Mouse (Mus musculus): ENCODE measurements around the gene Sema4b. TPM values are rescaled to one million over a fixed set of nuclear protein-coding genes. Genes with fewer than 3 reads are reported as not detected.

The Sema4b gene
- polyA plus RNA-seq, 1 experiment = 19.8 TPM

DNA sequence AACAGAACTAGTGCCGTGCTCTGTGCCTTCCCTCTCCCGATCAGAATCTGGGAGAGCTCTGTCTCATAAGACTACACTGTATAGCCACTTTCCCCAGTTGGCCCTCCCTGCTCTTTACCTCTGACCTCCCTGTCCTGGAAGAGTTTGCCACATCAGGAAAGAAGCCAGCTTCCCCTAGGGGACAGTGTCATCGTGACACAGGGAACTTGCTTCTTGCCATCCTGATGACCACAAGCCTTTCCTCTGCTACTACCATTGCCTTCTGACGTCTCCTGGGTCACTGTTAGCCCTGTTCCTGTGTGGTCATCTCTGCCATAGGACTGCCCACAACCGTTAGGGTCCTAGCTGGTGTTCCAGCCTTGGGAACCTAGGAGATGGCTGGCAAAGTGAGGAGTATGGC lies 16.3 kb downstream of the Sema4b start:
- Histone ChIP-seq H3K79me2 (ENCODE audit: control insufficient read depth, insufficient read depth) (peaks cover 96% of the 10 kb centered on the region), H3K4me3 (ENCODE audit: insufficient read depth, poor library complexity, severe bottlenecking) (no peak overlapping the region), H3ac (ENCODE audit: control insufficient read depth, insufficient read length, low read depth) (no peak overlapping the region), H3K79me3 (ENCODE audit: low read depth) (peaks cover 90% of the 10 kb centered on the region), H3K36me3 (ENCODE audit: control insufficient read depth, insufficient read depth) (peaks cover 30% of the 10 kb centered on the region), H3K27me3 (ENCODE audit: control insufficient read depth, insufficient read depth, insufficient read length) (no peaks in the 10 kb centered on the region)
- TF ChIP-seq MAX (IDR thresholded peaks at IDR 0.05) (no peak), MYOD1 (IDR thresholded peaks at IDR 0.05; ENCODE audit: control insufficient read depth, insufficient read length, low read depth) (no peak), MYOG (IDR thresholded peaks at IDR 0.05; ENCODE audit: control insufficient read depth, extremely low read depth, insufficient read length) (no peak)

DNA sequence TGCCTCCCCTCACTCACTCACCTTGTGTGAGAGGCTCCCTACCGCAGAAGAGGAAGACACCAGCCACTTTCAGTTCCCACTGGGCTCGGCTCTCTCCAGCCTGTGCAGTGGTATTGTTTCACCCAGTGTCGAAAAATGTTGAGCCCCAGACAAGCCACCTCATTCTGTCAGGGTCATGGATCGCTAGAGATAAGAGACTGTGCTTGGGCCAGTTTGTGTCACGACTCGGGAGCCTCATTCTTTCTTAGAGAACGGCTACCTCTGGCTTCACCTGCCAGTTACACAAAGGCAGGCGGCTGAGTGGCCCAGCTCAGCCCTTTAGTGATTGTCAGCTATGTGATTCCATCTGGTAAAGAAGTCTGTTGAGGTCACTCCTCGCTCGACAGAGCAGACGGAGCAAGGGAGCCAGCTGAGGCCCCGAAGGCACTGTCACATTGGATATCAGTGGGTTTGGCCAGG lies 17.0 kb downstream of the Sema4b start:
- Histone ChIP-seq H3K36me3 (ENCODE audit: control insufficient read depth, insufficient read depth) (peaks cover 30% of the 10 kb centered on the region), H3K79me2 (ENCODE audit: control insufficient read depth, insufficient read depth) (peaks cover 100% of the 10 kb centered on the region), H3ac (ENCODE audit: control insufficient read depth, insufficient read length, low read depth) (no peak overlapping the region), H3K27me3 (ENCODE audit: control insufficient read depth, insufficient read depth, insufficient read length) (no peaks in the 10 kb centered on the region), H3K4me3 (ENCODE audit: insufficient read depth, poor library complexity, severe bottlenecking) (no peak overlapping the region), H3K79me3 (ENCODE audit: low read depth) (peaks cover 97% of the 10 kb centered on the region)
- TF ChIP-seq MYOG (IDR thresholded peaks at IDR 0.05; ENCODE audit: control insufficient read depth, extremely low read depth, insufficient read length) = no peak
- no peak for TF ChIP-seq CEBPB (IDR thresholded peaks at IDR 0.05; ENCODE audit: low read depth)
- no peak for TF ChIP-seq MYOD1 (IDR thresholded peaks at IDR 0.05; ENCODE audit: control insufficient read depth, insufficient read length, low read depth)
- no peak for TF ChIP-seq FOSL1 (IDR thresholded peaks at IDR 0.05; ENCODE audit: insufficient read depth, low read length, poor library complexity, severe bottlenecking)
- TF ChIP-seq MAX (IDR thresholded peaks at IDR 0.05) = no peak
- TF ChIP-seq CTCF (IDR thresholded peaks at IDR 0.05; ENCODE audit: control insufficient read depth, insufficient read depth, insufficient read length) = no peak
- TF ChIP-seq USF1 (IDR thresholded peaks at IDR 0.05; ENCODE audit: low read depth) = no peak

DNA sequence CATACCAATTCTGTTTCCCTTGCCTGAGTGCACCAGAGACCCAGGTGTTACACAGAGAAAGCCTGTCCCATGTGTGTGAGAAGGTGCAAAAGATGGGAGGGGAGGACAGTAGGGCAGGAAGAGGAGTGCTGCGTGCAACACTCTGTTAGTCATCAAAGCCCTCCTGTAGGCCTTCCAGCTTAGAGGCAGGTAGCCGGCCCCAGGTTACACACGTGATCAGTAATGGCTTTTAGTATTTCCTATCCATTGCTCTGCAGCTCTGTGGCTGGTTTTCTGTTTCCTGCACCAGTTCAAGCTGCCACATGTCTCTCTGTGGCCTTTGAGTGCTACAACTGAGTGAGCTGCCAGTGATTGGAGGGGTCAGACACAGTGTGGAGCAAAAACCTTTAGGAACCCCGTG lies 17.7 kb downstream of the Sema4b start:
- Histone ChIP-seq H3K4me3 (ENCODE audit: insufficient read depth, poor library complexity, severe bottlenecking) (no peak overlapping the region), H3K79me3 (ENCODE audit: low read depth) (peaks cover 96% of the 10 kb centered on the region), H3K79me2 (ENCODE audit: control insufficient read depth, insufficient read depth) (peaks cover 100% of the 10 kb centered on the region), H3K36me3 (ENCODE audit: control insufficient read depth, insufficient read depth) (peaks cover 30% of the 10 kb centered on the region), H3ac (ENCODE audit: control insufficient read depth, insufficient read length, low read depth) (no peak overlapping the region), H3K27me3 (ENCODE audit: control insufficient read depth, insufficient read depth, insufficient read length) (no peaks in the 10 kb centered on the region)
- no peak for TF ChIP-seq MAX (IDR thresholded peaks at IDR 0.05)
- TF ChIP-seq MYOG (IDR thresholded peaks at IDR 0.05; ENCODE audit: control insufficient read depth, extremely low read depth, insufficient read length) = no peak
- TF ChIP-seq FOSL1 (IDR thresholded peaks at IDR 0.05; ENCODE audit: insufficient read depth, low read length, poor library complexity, severe bottlenecking) = no peak
- TF ChIP-seq USF1 (IDR thresholded peaks at IDR 0.05; ENCODE audit: low read depth) = no peak
- TF ChIP-seq MYOD1 (IDR thresholded peaks at IDR 0.05; ENCODE audit: control insufficient read depth, insufficient read length, low read depth) = no peak
- TF ChIP-seq CEBPB (IDR thresholded peaks at IDR 0.05; ENCODE audit: low read depth) = no peak
- no peak for TF ChIP-seq CTCF (IDR thresholded peaks at IDR 0.05; ENCODE audit: control insufficient read depth, insufficient read depth, insufficient read length)

DNA sequence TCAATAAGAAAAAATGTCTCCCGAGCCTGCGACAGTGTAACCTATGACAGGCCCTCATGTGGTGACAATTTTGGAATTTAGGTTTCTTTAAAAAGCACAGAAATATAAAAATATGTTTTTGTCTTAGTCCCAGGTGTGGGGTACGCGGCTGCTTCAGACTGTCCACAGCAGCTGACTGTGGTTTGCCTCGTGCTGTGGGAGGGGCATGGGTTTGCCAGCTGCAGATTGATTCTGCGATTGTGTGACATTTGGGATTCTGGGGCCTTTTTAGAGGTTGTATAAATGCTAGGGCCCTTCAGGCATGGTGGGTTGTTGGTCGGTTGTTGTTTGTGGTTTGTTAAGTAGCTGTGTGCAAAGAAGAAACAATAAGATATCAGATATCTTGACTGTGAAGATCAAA lies 18.3 kb downstream of the Sema4b start:
- H3K4me3 ChIP-seq (ENCODE audit: insufficient read depth, poor library complexity, severe bottlenecking) = no peak overlapping the region
- H3K79me2 ChIP-seq (ENCODE audit: control insufficient read depth, insufficient read depth) = peaks cover 100% of the 10 kb centered on the region
- H3K79me3 ChIP-seq (ENCODE audit: low read depth) = peaks cover 96% of the 10 kb centered on the region
- no peaks in the 10 kb centered on the region for H3K27me3 ChIP-seq (ENCODE audit: control insufficient read depth, insufficient read depth, insufficient read length)
- peaks cover 28% of the 10 kb centered on the region for H3K36me3 ChIP-seq (ENCODE audit: control insufficient read depth, insufficient read depth)
- TF ChIP-seq FOSL1 (IDR thresholded peaks at IDR 0.05; ENCODE audit: insufficient read depth, low read length, poor library complexity, severe bottlenecking) (no peak), MAX (IDR thresholded peaks at IDR 0.05) (no peak), MYOD1 (IDR thresholded peaks at IDR 0.05; ENCODE audit: control insufficient read depth, insufficient read length, low read depth) (no peak), CEBPB (IDR thresholded peaks at IDR 0.05; ENCODE audit: low read depth) (no peak), CTCF (IDR thresholded peaks at IDR 0.05; ENCODE audit: control insufficient read depth, insufficient read depth, insufficient read length) (no peak), MYOG (IDR thresholded peaks at IDR 0.05; ENCODE audit: control insufficient read depth, extremely low read depth, insufficient read length) (no peak), USF1 (IDR thresholded peaks at IDR 0.05; ENCODE audit: low read depth) (no peak)
- no peak overlapping the region for H3ac ChIP-seq (ENCODE audit: control insufficient read depth, insufficient read length, low read depth)

DNA sequence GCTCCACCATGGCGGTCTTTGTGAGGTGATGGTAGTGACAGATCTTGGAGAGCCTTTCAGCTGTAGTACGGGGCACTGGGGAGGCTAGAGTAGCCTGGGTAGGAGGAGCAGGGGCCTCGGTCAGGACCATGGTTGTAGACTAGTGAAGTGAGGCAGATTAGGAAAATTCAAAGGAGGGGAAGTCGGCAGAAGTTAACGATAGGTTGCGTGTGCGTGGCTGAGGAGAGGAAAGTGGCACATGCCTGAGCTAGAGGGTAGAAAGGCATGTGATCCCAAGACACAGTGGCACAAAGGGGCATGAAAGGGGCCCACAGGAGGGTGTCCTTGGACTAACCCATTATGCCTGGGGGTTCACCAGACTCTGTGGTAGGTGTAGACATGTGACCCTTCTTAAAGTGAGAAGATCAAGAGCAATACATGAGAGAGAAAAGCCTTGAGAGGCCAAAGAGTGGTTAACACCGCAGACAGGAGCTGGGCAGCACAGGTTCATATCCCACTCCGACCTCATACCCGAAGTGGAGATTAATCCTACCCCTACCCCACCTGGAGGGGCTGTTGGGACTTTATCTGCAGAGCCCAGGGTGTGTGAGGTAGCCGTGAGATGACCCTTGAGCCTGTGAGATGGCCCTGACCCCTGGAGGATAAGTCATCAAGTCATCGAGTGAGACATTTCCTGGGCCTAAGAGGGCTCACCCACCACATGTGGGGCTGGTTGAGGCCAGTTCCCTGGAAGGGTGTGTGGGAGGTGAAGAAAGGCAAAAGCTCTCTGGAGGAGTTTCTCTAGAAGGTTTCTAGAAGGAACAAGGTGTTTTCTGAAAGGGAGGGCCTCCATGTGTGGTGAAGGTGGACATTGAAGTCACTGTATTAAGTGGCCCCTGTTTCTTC lies 19.3 kb downstream of the Sema4b start:
- TF ChIP-seq MYOD1 (IDR thresholded peaks at IDR 0.05; ENCODE audit: control insufficient read depth, insufficient read length, low read depth) (no peak), MYOG (IDR thresholded peaks at IDR 0.05; ENCODE audit: control insufficient read depth, extremely low read depth, insufficient read length) (no peak), CEBPB (IDR thresholded peaks at IDR 0.05; ENCODE audit: low read depth) (no peak), CTCF (IDR thresholded peaks at IDR 0.05; ENCODE audit: control insufficient read depth, insufficient read depth, insufficient read length) (no peak), FOSL1 (IDR thresholded peaks at IDR 0.05; ENCODE audit: insufficient read depth, low read length, poor library complexity, severe bottlenecking) (no peak), MAX (IDR thresholded peaks at IDR 0.05) (no peak), USF1 (IDR thresholded peaks at IDR 0.05; ENCODE audit: low read depth) (no peak)
- Histone ChIP-seq H3K79me2 (ENCODE audit: control insufficient read depth, insufficient read depth) (peaks cover 100% of the 10 kb centered on the region), H3ac (ENCODE audit: control insufficient read depth, insufficient read length, low read depth) (no peak overlapping the region), H3K79me3 (ENCODE audit: low read depth) (peaks cover 97% of the 10 kb centered on the region), H3K36me3 (ENCODE audit: control insufficient read depth, insufficient read depth) (peaks cover 25% of the 10 kb centered on the region), H3K27me3 (ENCODE audit: control insufficient read depth, insufficient read depth, insufficient read length) (no peaks in the 10 kb centered on the region), H3K4me3 (ENCODE audit: insufficient read depth, poor library complexity, severe bottlenecking) (no peak overlapping the region)

Measured in C2C12 (cell line).